Mouse (Mus musculus) embryonic fibroblast, embryonic 13.5 days (primary cell): ENCODE measurements at regions not wholly inside any gene's neighbourhood (a gene's known extent, or its start where the extent isn't known, plus 50 kb on each side); places are given as distances from the start of the nearest gene placed in this dataset.

Experiments
- CTCF ChIP-seq: IDR thresholded peaks from 2 replicates; pipeline ENCODE4 v1.5.1; 2011; ENCODE audit warnings: mild to moderate bottlenecking, control low read depth, low read length, moderate library complexity, borderline replicate concordance; ENCODE audit not compliant: insufficient read depth
- POLR2A ChIP-seq: IDR thresholded peaks from 2 replicates; pipeline ENCODE4 v1.6.1; 2011; ENCODE audit warnings: low read depth, mild to moderate bottlenecking, control low read depth, low read length, moderate library complexity

GRCm38 (mm10) chr1:168818381-168818780 lies 386.3 kb upstream of the Pbx1 start:
- no peak for TF ChIP-seq CTCF
- no peak for TF ChIP-seq POLR2A
